Mouse (Mus musculus): ENCODE data around the gene Vmn1r221. TPM values are rescaled to one million over a fixed set of nuclear protein-coding genes. Genes with fewer than 3 reads are reported as not detected.
"Not testable (repeated sequence)": the region's sequence is repeated elsewhere in the genome, so short reads cannot be mapped to it uniquely, and the experiment has no call there.

The Vmn1r221 gene
- polyA plus RNA-seq (2015; fragmentation: Nextera tagmentation; extraction: Ambion mirVana), result not detected in 2 replicates

- not testable (repeated sequence) for H3K4me1 ChIP-seq (replicated peaks); H3K9me3 ChIP-seq; H3K4me3 ChIP-seq (replicated peaks); H3K27me3 ChIP-seq (replicated peaks); H3K36me3 ChIP-seq; H3K4me2 ChIP-seq (replicated peaks); H3K27ac ChIP-seq; ATAC-seq; H3K9ac ChIP-seq
- 82% methylated on average over 2 of the region's 2 CpGs for WGBS
Observed at GRCm38 (mm10) chr13:23213827-23214226, at the start of gene Vmn1r221. TSS of gene Vmn1r221 (plus strand) at chr13:23214127.

DNA sequence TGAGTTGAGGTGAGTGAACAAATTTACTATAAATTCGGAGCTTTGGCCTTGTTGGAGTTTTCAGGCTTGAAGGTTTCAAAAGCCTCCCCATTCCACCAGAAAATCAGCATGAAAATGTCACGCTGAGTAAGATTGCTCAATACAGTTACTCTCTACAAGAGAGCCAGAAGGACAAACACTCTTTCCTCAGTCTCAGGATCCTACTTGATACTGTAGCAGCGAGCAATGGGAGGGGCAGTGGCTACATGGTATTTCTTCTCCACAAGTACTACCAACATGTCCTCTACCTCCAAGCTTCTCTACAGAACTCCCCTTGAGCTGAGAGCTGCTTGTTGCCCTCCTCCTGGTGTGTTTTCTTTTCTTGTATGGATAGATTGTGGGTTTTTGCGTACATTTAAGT, 47.5 kb upstream of the Vmn1r221 start:
- H3K4me1 ChIP-seq (replicated peaks); H3K36me3 ChIP-seq; H3K9me3 ChIP-seq; H3K27ac ChIP-seq; ATAC-seq; H3K4me2 ChIP-seq (replicated peaks); H3K27me3 ChIP-seq (replicated peaks); H3K4me3 ChIP-seq (replicated peaks); H3K9ac ChIP-seq: not testable (repeated sequence)
- WGBS, result 93% methylated on average over 4 of the region's 4 CpGs

GRCm38 (mm10) chr13:23187875-23188274, 26.1 kb upstream of the Vmn1r221 start, which contains the start of gene Vmn1r220:
TSS of gene Vmn1r220 (minus strand) at chr13:23187975.
- Histone ChIP-seq H3K9me3 (no peaks in the 10 kb centered on the region), H3K27ac (no peak within 1 kb of the TSS), H3K4me1 (replicated peaks) (no peaks in the 10 kb centered on the region), H3K36me3 (no peaks in the 10 kb centered on the region), H3K4me2 (replicated peaks) (no peak within 1 kb of the TSS), H3K9ac (no peak within 1 kb of the TSS), H3K27me3 (replicated peaks) (no peaks in the 10 kb centered on the region), H3K4me3 (replicated peaks) (no peak within 1 kb of the TSS)
- ATAC-seq, result no peak
- WGBS, result 84% methylated on average over 2 of the region's 2 CpGs

- H3K27ac ChIP-seq; H3K4me2 ChIP-seq (replicated peaks); H3K27me3 ChIP-seq (replicated peaks); H3K36me3 ChIP-seq; H3K9ac ChIP-seq; ATAC-seq; H3K4me1 ChIP-seq (replicated peaks); H3K9me3 ChIP-seq; H3K4me3 ChIP-seq (replicated peaks): not testable (repeated sequence)
- 84% methylated on average over 1 of the region's 1 CpGs for WGBS
Observed at GRCm38 (mm10) chr13:23203885-23204284, 10.0 kb upstream of the Vmn1r221 start.

- not testable (repeated sequence) for H3K9ac ChIP-seq; H3K27me3 ChIP-seq (replicated peaks); H3K27ac ChIP-seq; H3K36me3 ChIP-seq; ATAC-seq; H3K4me2 ChIP-seq (replicated peaks); H3K9me3 ChIP-seq; H3K4me1 ChIP-seq (replicated peaks); H3K4me3 ChIP-seq (replicated peaks)
Observed at GRCm38 (mm10) chr13:23235847-23236246, 21.9 kb downstream of the Vmn1r221 start, which contains the start of gene Vmn1r222. TSS of gene Vmn1r222 (minus strand) at chr13:23235947.

DNA sequence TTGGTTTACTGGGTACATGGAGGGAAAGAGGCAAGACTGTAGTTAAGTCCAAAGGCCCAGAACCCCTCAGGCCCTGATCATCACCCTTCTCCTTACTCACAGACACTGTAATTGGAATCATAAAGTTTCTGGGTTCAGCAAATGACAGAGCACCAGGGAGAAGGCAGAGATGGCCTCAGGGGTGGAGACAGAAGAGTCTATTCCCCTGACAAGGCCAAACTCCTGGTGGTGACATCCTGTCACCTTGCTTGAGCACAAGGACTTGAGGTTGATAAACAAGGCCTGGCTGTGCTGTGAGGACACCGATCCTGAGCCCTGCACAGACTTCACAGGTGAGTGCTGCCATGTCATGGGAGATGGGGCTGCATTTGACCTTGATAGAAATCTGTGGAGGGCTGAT, 32.9 kb downstream of the Vmn1r221 start, which contains the start of gene Vmn1r223:
TSS of gene Vmn1r223 (plus strand) at position 301 of the 400 bp plus-strand sequence.
- H3K27ac ChIP-seq; H3K4me3 ChIP-seq (replicated peaks); H3K9ac ChIP-seq; H3K9me3 ChIP-seq; H3K4me2 ChIP-seq (replicated peaks); H3K4me1 ChIP-seq (replicated peaks); H3K27me3 ChIP-seq (replicated peaks); ATAC-seq; H3K36me3 ChIP-seq: not testable (repeated sequence)
- WGBS, result 68% methylated on average over 1 of the region's 1 CpGs

GRCm38 (mm10) chr13:23258546-23259048, 44.7 kb downstream of the Vmn1r221 start:
- no peak overlapping the region for H3K9ac ChIP-seq
- no peak overlapping the region for H3K4me3 ChIP-seq (replicated peaks)
- H3K9me3 ChIP-seq, result no peaks in the 10 kb centered on the region
- 92% methylated on average over 2 of the region's 2 CpGs for WGBS
- H3K4me2 ChIP-seq (replicated peaks), result no peak overlapping the region
- H3K27me3 ChIP-seq (replicated peaks), result no peaks in the 10 kb centered on the region
- no peaks in the 10 kb centered on the region for H3K36me3 ChIP-seq
- H3K27ac ChIP-seq, result no peak overlapping the region
- H3K4me1 ChIP-seq (replicated peaks), result no peaks in the 10 kb centered on the region
- no peak for ATAC-seq

DNA sequence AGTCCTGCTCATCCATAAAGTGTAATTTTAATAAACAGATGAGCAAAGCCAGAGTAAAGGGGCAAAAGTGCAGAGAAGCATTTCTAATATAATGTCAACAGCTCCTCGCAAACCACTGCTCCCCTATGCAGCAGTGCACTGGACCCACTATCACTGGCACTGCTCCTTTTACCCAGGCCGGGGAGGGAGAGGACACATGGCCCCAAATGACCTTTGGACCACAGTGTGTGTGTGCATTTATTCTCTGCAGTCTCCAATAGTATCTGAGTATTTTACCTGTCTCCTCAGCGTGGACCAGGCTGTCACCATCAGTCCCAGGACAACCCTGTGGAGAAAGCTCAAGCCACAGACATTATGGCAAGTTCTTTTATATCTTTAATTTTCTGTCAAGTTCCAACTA, 54.7 kb downstream of the Vmn1r221 start:
- H3K27ac ChIP-seq; H3K36me3 ChIP-seq; H3K4me3 ChIP-seq (replicated peaks); H3K9me3 ChIP-seq; H3K9ac ChIP-seq; H3K27me3 ChIP-seq (replicated peaks); H3K4me2 ChIP-seq (replicated peaks); H3K4me1 ChIP-seq (replicated peaks): not testable (repeated sequence)
- peak; percentile 65; the same call in 1 of the 2 replicates for ATAC-seq
- 65% methylated on average over 3 of the region's 3 CpGs for WGBS

- peak; percentile 80 for ATAC-seq
- 38% methylated on average over 4 of the region's 4 CpGs for WGBS
- H3K4me1 ChIP-seq (replicated peaks); H3K27ac ChIP-seq; H3K4me3 ChIP-seq (replicated peaks); H3K9me3 ChIP-seq; H3K36me3 ChIP-seq; H3K4me2 ChIP-seq (replicated peaks); H3K27me3 ChIP-seq (replicated peaks); H3K9ac ChIP-seq: not testable (repeated sequence)
Observed at GRCm38 (mm10) chr13:23269127-23269526, 55.2 kb downstream of the Vmn1r221 start.

- peak overlapping the region; percentile 27; the same call in 1 of the 2 replicates for H3K4me3 ChIP-seq (replicated peaks)
Observed at GRCm38 (mm10) chr13:23269681-23270080, 55.8 kb downstream of the Vmn1r221 start.

DNA sequence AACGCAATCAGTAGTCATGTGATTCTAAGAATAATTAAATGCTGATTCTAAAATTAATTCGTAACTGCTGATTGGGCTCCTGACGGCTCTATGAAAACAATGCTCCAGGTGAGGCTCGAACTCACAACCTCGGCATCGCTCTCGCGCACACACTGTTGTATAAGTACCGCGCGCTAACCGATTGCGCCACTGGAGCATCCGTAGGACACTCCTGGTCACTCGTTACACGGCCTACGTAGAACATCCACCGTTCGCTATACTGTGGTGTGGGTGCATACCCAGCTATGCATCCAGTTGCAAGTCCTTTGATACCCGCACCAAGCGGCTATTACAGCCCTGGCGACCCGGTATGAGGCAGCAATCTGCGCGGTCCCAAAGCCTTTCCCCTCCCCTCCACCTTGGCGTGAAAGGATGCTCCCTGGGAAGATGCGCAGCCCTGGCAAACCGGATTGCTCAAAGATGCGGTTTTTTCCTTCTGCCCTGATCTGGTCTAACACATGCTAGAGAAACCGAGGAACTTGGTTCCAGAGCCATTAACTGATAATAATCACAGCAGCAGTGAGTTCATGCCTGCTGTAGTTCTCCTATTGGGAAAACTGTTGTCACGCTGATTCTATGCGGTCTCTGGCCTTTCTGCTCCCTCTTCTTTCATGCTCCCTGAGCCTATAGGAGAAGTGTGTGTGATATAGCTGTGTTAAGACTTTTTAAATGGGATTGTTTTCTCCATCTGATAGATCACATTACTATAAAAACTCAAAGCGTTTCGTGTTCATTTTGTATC, 56.6 kb downstream of the Vmn1r221 start:
- no peaks in the 10 kb centered on the region for H3K36me3 ChIP-seq
- 4% methylated on average over 34 of the region's 34 CpGs for WGBS
- H3K9ac ChIP-seq, result no peak overlapping the region
- no peak overlapping the region for H3K27ac ChIP-seq
- H3K9me3 ChIP-seq, result no peaks in the 10 kb centered on the region
- ATAC-seq, result peak; percentile 79
- H3K4me1 ChIP-seq (replicated peaks), result 0 out of 2 replicates have a peak, but pooled peaks cover 6% of the 10 kb centered on the region
- H3K27me3 ChIP-seq (replicated peaks), result 0 out of 2 replicates have a peak, but pooled peaks cover 5% of the 10 kb centered on the region
- peak overlapping the region; percentile 27 for H3K4me3 ChIP-seq (replicated peaks)
- H3K4me2 ChIP-seq (replicated peaks), result peak overlapping the region; percentile 56

More at GRCm38 (mm10) chr13:23269681-23270080, 55.8 kb downstream of the Vmn1r221 start:
- H3K9ac ChIP-seq, result no peak overlapping the region
- 30% methylated on average over 11 of the region's 11 CpGs for WGBS
- H3K27ac ChIP-seq, result no peak overlapping the region
- H3K4me2 ChIP-seq (replicated peaks), result peak overlapping the region; percentile 56
- no peaks in the 10 kb centered on the region for H3K9me3 ChIP-seq
- H3K36me3 ChIP-seq, result no peaks in the 10 kb centered on the region
- ATAC-seq, result peak; percentile 31; the same call in 1 of the 2 replicates
- 0 out of 2 replicates have a peak, but pooled peaks cover 6% of the 10 kb centered on the region for H3K4me1 ChIP-seq (replicated peaks)
- 0 out of 2 replicates have a peak, but pooled peaks cover 5% of the 10 kb centered on the region for H3K27me3 ChIP-seq (replicated peaks)
